Mouse (Mus musculus): ENCODE measurements around the gene Ptbp1. TPM values are rescaled to one million over a fixed set of nuclear protein-coding genes. Genes with fewer than 3 reads are reported as not detected.

Gene Ptbp1
- polyA plus RNA-seq, 2 experiments = 262 to 536 TPM

DNA sequence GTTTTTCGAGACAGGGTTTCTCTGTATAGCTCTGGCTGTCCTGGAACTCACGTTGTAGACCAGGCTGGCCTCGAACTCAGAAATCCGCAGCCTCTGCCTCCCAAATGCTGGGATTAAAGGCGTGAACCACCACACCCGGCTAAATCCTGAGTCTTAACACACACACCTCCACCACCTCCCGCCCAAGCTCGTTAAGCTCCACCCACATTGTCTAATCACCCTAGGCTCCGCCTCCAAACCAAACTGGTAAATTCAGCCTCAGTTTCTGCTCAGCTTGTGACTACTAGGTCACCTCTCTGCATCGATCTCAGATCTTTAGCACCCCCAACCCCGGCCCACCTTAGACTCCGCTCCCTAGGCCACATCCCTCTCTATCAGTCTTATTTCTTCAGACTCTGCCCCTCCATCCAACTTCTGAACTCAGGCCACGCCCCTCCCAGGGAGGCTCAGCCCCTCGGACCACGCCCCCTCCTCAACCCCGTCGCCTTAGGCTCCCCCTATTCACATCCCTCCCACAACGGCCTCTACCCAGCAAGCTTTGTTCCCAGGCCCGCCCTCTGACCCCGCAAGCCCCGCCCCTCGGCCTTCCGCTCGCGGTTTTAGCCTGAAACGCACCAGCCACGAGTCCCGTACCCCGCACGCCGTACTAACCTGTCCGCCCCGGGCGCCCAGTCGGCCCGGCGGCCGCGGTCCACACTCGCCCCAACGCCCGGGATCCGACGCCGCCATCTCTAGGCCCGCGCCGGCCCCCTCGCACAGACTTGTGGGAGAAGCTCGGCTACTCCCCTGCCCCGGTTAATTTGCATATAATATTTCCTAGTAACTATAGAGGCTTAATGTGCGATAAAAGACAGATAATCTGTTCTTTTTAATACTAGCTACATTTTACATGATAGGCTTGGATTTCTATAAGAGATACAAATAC, 54.2 kb downstream of the Ptbp1 start, which contains the start of gene Med16:
TSS of gene Med16 (minus strand) at position 757 of the 925 bp plus-strand sequence.
- Histone ChIP-seq H3K9me3 (ENCODE audit: control insufficient read depth, low read length) (no peaks in the 10 kb centered on the region), H3K27ac (replicated peaks; ENCODE audit: low read depth, low read length) (peak within 1 kb of the TSS; percentile 98), H3K9ac (ENCODE audit: low read depth, low read length, severe bottlenecking) (peak within 1 kb of the TSS; percentile 97), H3K27me3 (ENCODE audit: control insufficient read depth, insufficient read depth, low read length) (no peaks in the 10 kb centered on the region), H3K4me2 (replicated peaks; ENCODE audit: low read depth, low read length, severe bottlenecking) (peak within 1 kb of the TSS; percentile 48), H3K4me1 (ENCODE audit: control insufficient read depth, insufficient read depth, low read length) (no peaks in the 10 kb centered on the region), H3K4me3 (replicated peaks; ENCODE audit: low read length) (peak within 1 kb of the TSS; percentile 70), H3K36me3 (ENCODE audit: control insufficient read depth, insufficient read depth, low read length) (peaks cover 62% of the 10 kb centered on the region)
- ATAC-seq (ENCODE audit: low FRiP score, low read depth) (peak; percentile 97), DNase-seq (ENCODE audit: low spot score) (peak; percentile 96)
- 0 out of 2 replicates have a peak, but pooled peaks have one; percentile 69 for TF ChIP-seq POLR2A (IDR thresholded peaks at IDR 0.05; ENCODE audit: borderline replicate concordance, extremely low read depth, insufficient read depth, insufficient read length)
- WGBS = 2% methylated on average over 51 of the region's 52 CpGs

DNA sequence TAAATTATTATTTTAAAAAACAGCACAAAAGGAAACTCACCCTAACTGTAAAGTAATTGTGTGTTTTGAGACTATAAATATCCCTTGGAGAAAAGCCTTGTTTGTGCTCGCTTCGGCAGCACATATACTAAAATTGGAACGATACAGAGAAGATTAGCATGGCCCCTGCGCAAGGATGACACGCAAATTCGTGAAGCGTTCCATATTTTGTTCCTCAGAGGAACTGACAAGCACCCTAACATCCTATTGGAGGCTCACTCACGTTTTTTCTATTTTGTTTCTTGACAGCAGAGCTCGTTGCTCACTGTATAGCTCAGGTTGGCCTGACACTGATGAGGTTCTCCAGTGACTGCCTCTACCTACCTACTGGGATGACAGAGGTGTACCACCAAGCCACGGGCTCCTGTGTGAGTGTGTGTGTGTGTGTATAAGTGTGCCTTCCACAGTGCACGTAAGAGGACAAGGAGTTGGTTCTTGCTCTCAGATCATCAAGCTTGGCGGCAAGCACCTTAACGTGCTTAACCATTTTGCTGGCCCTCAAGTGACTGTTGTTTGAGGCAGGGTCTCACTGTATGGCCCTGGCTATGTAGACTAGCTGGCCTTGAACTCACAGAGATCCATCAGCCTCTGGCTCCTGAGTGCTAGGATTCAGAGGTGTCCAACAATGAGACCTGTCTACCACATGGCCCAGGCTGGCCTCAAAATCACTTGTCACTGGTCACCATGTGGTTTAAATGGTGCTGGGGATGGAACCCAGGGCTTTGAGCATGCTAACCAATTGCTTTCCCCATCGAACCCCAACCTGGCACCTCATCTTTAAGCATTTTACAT, 55.1 kb downstream of the Ptbp1 start:
- H3K4me1 ChIP-seq (ENCODE audit: control insufficient read depth, insufficient read depth, low read length) = no peaks in the 10 kb centered on the region; the same call in 1 of the 2 replicates
- peak; percentile 56 for ATAC-seq (ENCODE audit: low FRiP score, low read depth)
- TF ChIP-seq POLR2A (IDR thresholded peaks at IDR 0.05; ENCODE audit: borderline replicate concordance, extremely low read depth, insufficient read depth, insufficient read length) = no peak
- peak overlapping the region; percentile 97 for H3K9ac ChIP-seq (ENCODE audit: low read depth, low read length, severe bottlenecking)
- peak overlapping the region; percentile 48; the same call in 1 of the 2 replicates for H3K4me2 ChIP-seq (replicated peaks; ENCODE audit: low read depth, low read length, severe bottlenecking)
- peaks cover 58% of the 10 kb centered on the region for H3K36me3 ChIP-seq (ENCODE audit: control insufficient read depth, insufficient read depth, low read length)
- H3K27me3 ChIP-seq (ENCODE audit: control insufficient read depth, insufficient read depth, low read length) = no peaks in the 10 kb centered on the region
- H3K4me3 ChIP-seq (replicated peaks; ENCODE audit: low read length) = peak overlapping the region; percentile 70
- no peak for DNase-seq (ENCODE audit: low spot score)
- 22% methylated on average over 14 of the region's 14 CpGs for WGBS
- H3K9me3 ChIP-seq (ENCODE audit: control insufficient read depth, low read length) = no peaks in the 10 kb centered on the region
- H3K27ac ChIP-seq (replicated peaks; ENCODE audit: low read depth, low read length) = peak overlapping the region; percentile 98

DNA sequence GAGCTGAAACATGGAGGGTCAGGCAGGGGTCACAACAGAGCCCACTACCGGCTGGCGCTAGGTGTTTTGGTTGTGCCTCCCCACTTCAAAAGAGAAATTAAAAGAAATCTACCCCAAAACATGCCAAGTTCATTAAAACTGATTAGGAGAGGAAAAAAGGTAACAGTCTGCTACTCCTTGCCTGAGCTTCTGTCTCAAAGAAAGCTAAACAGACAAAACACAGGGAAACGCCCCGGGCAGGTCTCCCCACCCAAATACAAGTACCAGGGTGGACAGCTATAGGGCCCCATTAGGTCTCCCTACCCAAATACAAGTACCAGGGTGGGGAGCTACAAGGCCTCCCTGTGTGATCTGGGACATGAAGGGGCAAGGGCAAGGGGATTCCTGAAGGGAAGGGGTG, 56.3 kb downstream of the Ptbp1 start, which contains the start of gene Gm26602:
TSS of gene Gm26602 (plus strand) at position 301 of the 400 bp plus-strand sequence.
- no peak within 1 kb of the TSS for H3K4me2 ChIP-seq (replicated peaks; ENCODE audit: low read depth, low read length, severe bottlenecking)
- 86% methylated on average over 4 of the region's 4 CpGs for WGBS
- TF ChIP-seq POLR2A (IDR thresholded peaks at IDR 0.05; ENCODE audit: borderline replicate concordance, extremely low read depth, insufficient read depth, insufficient read length) = no peak

DNA sequence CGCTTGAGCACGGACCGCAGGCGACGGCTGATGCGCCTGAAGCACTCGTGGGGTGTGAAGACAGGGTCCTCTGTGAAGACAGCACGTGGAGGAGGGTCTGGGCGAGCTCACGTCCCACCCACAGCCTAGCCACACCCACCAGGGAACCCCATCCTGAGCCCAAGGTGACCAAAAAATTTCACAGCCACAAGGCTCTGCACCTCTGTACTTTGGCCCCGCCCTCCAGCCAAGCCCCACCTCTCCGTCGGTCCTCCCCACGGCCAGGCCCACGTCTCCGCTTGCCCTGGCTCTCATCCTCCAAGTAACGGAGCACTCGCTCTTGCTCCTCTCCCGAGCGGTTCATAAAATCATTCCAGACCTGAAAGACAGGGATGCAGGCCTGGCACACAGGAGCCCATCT, 58.2 kb downstream of the Ptbp1 start:
- Histone ChIP-seq H3K9me3 (ENCODE audit: control insufficient read depth, low read length) (no peaks in the 10 kb centered on the region), H3K27me3 (ENCODE audit: control insufficient read depth, insufficient read depth, low read length) (peaks cover under 1% of the 10 kb centered on the region), H3K27ac (replicated peaks; ENCODE audit: low read depth, low read length) (no peak overlapping the region), H3K4me1 (ENCODE audit: control insufficient read depth, insufficient read depth, low read length) (peaks cover 8% of the 10 kb centered on the region), H3K9ac (ENCODE audit: low read depth, low read length, severe bottlenecking) (no peak overlapping the region), H3K4me2 (replicated peaks; ENCODE audit: low read depth, low read length, severe bottlenecking) (no peak overlapping the region), H3K36me3 (ENCODE audit: control insufficient read depth, insufficient read depth, low read length) (peaks cover 32% of the 10 kb centered on the region), H3K4me3 (replicated peaks; ENCODE audit: low read length) (no peak overlapping the region)
- no peak for TF ChIP-seq POLR2A (IDR thresholded peaks at IDR 0.05; ENCODE audit: borderline replicate concordance, extremely low read depth, insufficient read depth, insufficient read length)
- DNase-seq (ENCODE audit: low spot score) (no peak), ATAC-seq (ENCODE audit: low FRiP score, low read depth) (no peak)
- 61% methylated on average over 20 of the region's 20 CpGs for WGBS

More for the DNA sequence above, 56.3 kb downstream of the Ptbp1 start, which contains the start of gene Gm26602:
- ATAC-seq (ENCODE audit: low FRiP score, low read depth) (no peak), DNase-seq (ENCODE audit: low spot score) (no peak)
- no peaks in the 10 kb centered on the region for H3K9me3 ChIP-seq (ENCODE audit: control insufficient read depth, low read length)
- 0 out of 2 replicates have a peak within 1 kb of the TSS, but pooled peaks have one; percentile 4 for H3K9ac ChIP-seq (ENCODE audit: low read depth, low read length, severe bottlenecking)
- H3K4me1 ChIP-seq (ENCODE audit: control insufficient read depth, insufficient read depth, low read length) = no peaks in the 10 kb centered on the region; the same call in 1 of the 2 replicates
- peak within 1 kb of the TSS; percentile 98; the same call in 1 of the 2 replicates for H3K27ac ChIP-seq (replicated peaks; ENCODE audit: low read depth, low read length)
- no peak within 1 kb of the TSS for H3K4me3 ChIP-seq (replicated peaks; ENCODE audit: low read length)
- peaks cover 47% of the 10 kb centered on the region for H3K36me3 ChIP-seq (ENCODE audit: control insufficient read depth, insufficient read depth, low read length)
- H3K27me3 ChIP-seq (ENCODE audit: control insufficient read depth, insufficient read depth, low read length) = no peaks in the 10 kb centered on the region

Small RNAs within 50 kb of the gene (microRNA-seq; reads per million reads assigned to microRNA genes)
- not detected for gene Mir6910

Other genes starting within 250 kb of the Ptbp1 start
Only the 30 nearest of the 33 such genes appear.
- gene Madcam1, start 189.9 kb upstream of the Ptbp1 start, polyA plus RNA-seq (2012; rRNA removed) = 5.0 and 8.4 TPM in 2 replicates
- 8.2 and 11.5 TPM in 2 replicates for gene Madcam1, start 189.9 kb upstream of the Ptbp1 start, polyA plus RNA-seq (2014; fragmentation: Nextera tagmentation; extraction: Ambion mirVana)
- gene Tpgs1, start 185.1 kb upstream of the Ptbp1 start, polyA plus RNA-seq (2012; rRNA removed) = 44.6 and 57.4 TPM in 2 replicates
- gene Tpgs1, start 185.1 kb upstream of the Ptbp1 start, polyA plus RNA-seq (2014; fragmentation: Nextera tagmentation; extraction: Ambion mirVana) = 66.0 and 67.0 TPM in 2 replicates
- gene Cdc34, start 172.2 kb upstream of the Ptbp1 start, polyA plus RNA-seq (2012; rRNA removed) = 138 and 156 TPM in 2 replicates
- gene Cdc34, start 172.2 kb upstream of the Ptbp1 start, polyA plus RNA-seq (2014; fragmentation: Nextera tagmentation; extraction: Ambion mirVana) = 106 and 110 TPM in 2 replicates
- gene Gzmm, start 165.4 kb upstream of the Ptbp1 start, polyA plus RNA-seq (2012; rRNA removed) = 1.1 and 1.4 TPM in 2 replicates
- gene Gzmm, start 165.4 kb upstream of the Ptbp1 start, polyA plus RNA-seq (2014; fragmentation: Nextera tagmentation; extraction: Ambion mirVana) = 0.66 and 0.82 TPM in 2 replicates
- 763 and 866 TPM in 2 replicates for gene Bsg, start 149.9 kb upstream of the Ptbp1 start, polyA plus RNA-seq (2012; rRNA removed)
- gene Bsg, start 149.9 kb upstream of the Ptbp1 start, polyA plus RNA-seq (2014; fragmentation: Nextera tagmentation; extraction: Ambion mirVana) = 805 and 825 TPM in 2 replicates
- gene Hcn2, start 137.8 kb upstream of the Ptbp1 start, polyA plus RNA-seq (2012; rRNA removed) = 0.70 and 1.3 TPM in 2 replicates
- gene Hcn2, start 137.8 kb upstream of the Ptbp1 start, polyA plus RNA-seq (2014; fragmentation: Nextera tagmentation; extraction: Ambion mirVana) = 0.18 and 0.21 TPM in 2 replicates
- gene Polrmt, start 107.8 kb upstream of the Ptbp1 start, polyA plus RNA-seq (2012; rRNA removed) = 64.1 and 75.3 TPM in 2 replicates
- gene Polrmt, start 107.8 kb upstream of the Ptbp1 start, polyA plus RNA-seq (2014; fragmentation: Nextera tagmentation; extraction: Ambion mirVana) = 33.4 and 36.6 TPM in 2 replicates
- 0.13 and 0.22 TPM in 2 replicates for gene Fgf22, start 99.4 kb upstream of the Ptbp1 start, polyA plus RNA-seq (2012; rRNA removed)
- 0.21 and 0.80 TPM in 2 replicates for gene Fgf22, start 99.4 kb upstream of the Ptbp1 start, polyA plus RNA-seq (2014; fragmentation: Nextera tagmentation; extraction: Ambion mirVana)
- 176 and 229 TPM in 2 replicates for gene Rnf126, start 87.5 kb upstream of the Ptbp1 start, polyA plus RNA-seq (2012; rRNA removed)
- 100 and 103 TPM in 2 replicates for gene Rnf126, start 87.5 kb upstream of the Ptbp1 start, polyA plus RNA-seq (2014; fragmentation: Nextera tagmentation; extraction: Ambion mirVana)
- 11.6 and 14.7 TPM in 2 replicates for gene Fstl3, start 77.2 kb upstream of the Ptbp1 start, polyA plus RNA-seq (2012; rRNA removed)
- gene Fstl3, start 77.2 kb upstream of the Ptbp1 start, polyA plus RNA-seq (2014; fragmentation: Nextera tagmentation; extraction: Ambion mirVana) = 9.0 and 9.5 TPM in 2 replicates
- gene Prss57, start 63.5 kb upstream of the Ptbp1 start, polyA plus RNA-seq (2012; rRNA removed) = 0.04 and 0.06 TPM in 2 replicates
- not detected in 2 replicates for gene Prss57, start 63.5 kb upstream of the Ptbp1 start, polyA plus RNA-seq (2014; fragmentation: Nextera tagmentation; extraction: Ambion mirVana)
- 55.8 and 72.7 TPM in 2 replicates for gene Palm, start 60.9 kb upstream of the Ptbp1 start, polyA plus RNA-seq (2012; rRNA removed)
- gene Palm, start 60.9 kb upstream of the Ptbp1 start, polyA plus RNA-seq (2014; fragmentation: Nextera tagmentation; extraction: Ambion mirVana) = 76.2 and 83.8 TPM in 2 replicates
- gene Misp, start 33.4 kb upstream of the Ptbp1 start, polyA plus RNA-seq (2012; rRNA removed) = 0.41 and 0.50 TPM in 2 replicates
- 0.54 and 1.2 TPM in 2 replicates for gene Misp, start 33.4 kb upstream of the Ptbp1 start, polyA plus RNA-seq (2014; fragmentation: Nextera tagmentation; extraction: Ambion mirVana)
- 10.3 and 17.3 TPM in 2 replicates for gene Prtn3, start 20.0 kb downstream of the Ptbp1 start, polyA plus RNA-seq (2012; rRNA removed)
- gene Prtn3, start 20.0 kb downstream of the Ptbp1 start, polyA plus RNA-seq (2014; fragmentation: Nextera tagmentation; extraction: Ambion mirVana) = 5.9 and 8.2 TPM in 2 replicates
- gene Plppr3, start 20.2 kb downstream of the Ptbp1 start, polyA plus RNA-seq (2012; rRNA removed) = 220 and 326 TPM in 2 replicates
- gene Plppr3, start 20.2 kb downstream of the Ptbp1 start, polyA plus RNA-seq (2014; fragmentation: Nextera tagmentation; extraction: Ambion mirVana) = 61.5 and 79.7 TPM in 2 replicates
- gene Elane, start 31.8 kb downstream of the Ptbp1 start, polyA plus RNA-seq (2012; rRNA removed) = 0.35 and 1.8 TPM in 2 replicates
- gene Elane, start 31.8 kb downstream of the Ptbp1 start, polyA plus RNA-seq (2014; fragmentation: Nextera tagmentation; extraction: Ambion mirVana) = 0.62 and 1.2 TPM in 2 replicates
- 1.1 and 2.3 TPM in 2 replicates for gene Cfd, start 36.4 kb downstream of the Ptbp1 start, polyA plus RNA-seq (2012; rRNA removed)
- not detected in 2 replicates for gene Cfd, start 36.4 kb downstream of the Ptbp1 start, polyA plus RNA-seq (2014; fragmentation: Nextera tagmentation; extraction: Ambion mirVana)
- gene Med16, start 54.5 kb downstream of the Ptbp1 start, polyA plus RNA-seq (2012; rRNA removed) = 54.6 and 73.8 TPM in 2 replicates
- 33.4 and 38.3 TPM in 2 replicates for gene Med16, start 54.5 kb downstream of the Ptbp1 start, polyA plus RNA-seq (2014; fragmentation: Nextera tagmentation; extraction: Ambion mirVana)
- not detected in 2 replicates for gene Gm26602, start 56.4 kb downstream of the Ptbp1 start, polyA plus RNA-seq (2012; rRNA removed)
- 6.6 TPM in 1 of 2 replicates, not detected in the other for gene Gm26602, start 56.4 kb downstream of the Ptbp1 start, polyA plus RNA-seq (2014; fragmentation: Nextera tagmentation; extraction: Ambion mirVana)
- gene Kiss1r, start 62.5 kb downstream of the Ptbp1 start, polyA plus RNA-seq (2012; rRNA removed) = 2.5 and 2.8 TPM in 2 replicates
- 0.17 and 0.26 TPM in 2 replicates for gene Kiss1r, start 62.5 kb downstream of the Ptbp1 start, polyA plus RNA-seq (2014; fragmentation: Nextera tagmentation; extraction: Ambion mirVana)
- 158 and 219 TPM in 2 replicates for gene R3hdm4, start 66.8 kb downstream of the Ptbp1 start, polyA plus RNA-seq (2012; rRNA removed)
- 141 and 152 TPM in 2 replicates for gene R3hdm4, start 66.8 kb downstream of the Ptbp1 start, polyA plus RNA-seq (2014; fragmentation: Nextera tagmentation; extraction: Ambion mirVana)
- 8.6 and 12.6 TPM in 2 replicates for gene Arid3a, start 72.6 kb downstream of the Ptbp1 start, polyA plus RNA-seq (2012; rRNA removed)
- 4.8 and 5.0 TPM in 2 replicates for gene Arid3a, start 72.6 kb downstream of the Ptbp1 start, polyA plus RNA-seq (2014; fragmentation: Nextera tagmentation; extraction: Ambion mirVana)
- gene Wdr18, start 105.7 kb downstream of the Ptbp1 start, polyA plus RNA-seq (2012; rRNA removed) = 58.7 and 78.5 TPM in 2 replicates
- 99.8 and 106 TPM in 2 replicates for gene Wdr18, start 105.7 kb downstream of the Ptbp1 start, polyA plus RNA-seq (2014; fragmentation: Nextera tagmentation; extraction: Ambion mirVana)
- 0.72 and 0.76 TPM in 2 replicates for gene Grin3b, start 116.3 kb downstream of the Ptbp1 start, polyA plus RNA-seq (2012; rRNA removed)
- gene Grin3b, start 116.3 kb downstream of the Ptbp1 start, polyA plus RNA-seq (2014; fragmentation: Nextera tagmentation; extraction: Ambion mirVana) = 0.23 and 0.55 TPM in 2 replicates
- gene Tmem259, start 129.9 kb downstream of the Ptbp1 start, polyA plus RNA-seq (2012; rRNA removed) = 260 and 379 TPM in 2 replicates
- 24.5 and 25.2 TPM in 2 replicates for gene Tmem259, start 129.9 kb downstream of the Ptbp1 start, polyA plus RNA-seq (2014; fragmentation: Nextera tagmentation; extraction: Ambion mirVana)
- 133 and 173 TPM in 2 replicates for gene Cnn2, start 134.2 kb downstream of the Ptbp1 start, polyA plus RNA-seq (2012; rRNA removed)
- gene Cnn2, start 134.2 kb downstream of the Ptbp1 start, polyA plus RNA-seq (2014; fragmentation: Nextera tagmentation; extraction: Ambion mirVana) = 273 and 290 TPM in 2 replicates
- 6.2 and 8.0 TPM in 2 replicates for gene Abca7, start 142.1 kb downstream of the Ptbp1 start, polyA plus RNA-seq (2012; rRNA removed)
- gene Abca7, start 142.1 kb downstream of the Ptbp1 start, polyA plus RNA-seq (2014; fragmentation: Nextera tagmentation; extraction: Ambion mirVana) = 2.2 and 2.4 TPM in 2 replicates
- gene Arhgap45, start 162.2 kb downstream of the Ptbp1 start, polyA plus RNA-seq (2012; rRNA removed) = 12.8 and 14.4 TPM in 2 replicates
- 3.4 and 5.7 TPM in 2 replicates for gene Arhgap45, start 162.2 kb downstream of the Ptbp1 start, polyA plus RNA-seq (2014; fragmentation: Nextera tagmentation; extraction: Ambion mirVana)
- gene Polr2e, start 185.4 kb downstream of the Ptbp1 start, polyA plus RNA-seq (2012; rRNA removed) = 287 and 350 TPM in 2 replicates
- 247 and 248 TPM in 2 replicates for gene Polr2e, start 185.4 kb downstream of the Ptbp1 start, polyA plus RNA-seq (2014; fragmentation: Nextera tagmentation; extraction: Ambion mirVana)
- gene Gpx4, start 192.7 kb downstream of the Ptbp1 start, polyA plus RNA-seq (2012; rRNA removed) = 372 and 379 TPM in 2 replicates
- gene Gpx4, start 192.7 kb downstream of the Ptbp1 start, polyA plus RNA-seq (2014; fragmentation: Nextera tagmentation; extraction: Ambion mirVana) = 466 and 493 TPM in 2 replicates

All from limb, embryonic 14.5 days (tissue).